Mouse (Mus musculus) heart, postnatal 0 days (tissue): ENCODE measurements at regions not wholly inside any gene's neighbourhood (a gene's known extent, or its start where the extent isn't known, plus 50 kb on each side); places are given as distances from the start of the nearest gene placed in this dataset.

ENCODE experiments used
- CTCF ChIP-seq: IDR thresholded peaks from 2 replicates; pipeline ENCODE4 v1.5.1; 2016; ENCODE audit warnings: antibody characterized with exemption, control low read depth, low read depth
- EP300 ChIP-seq: IDR thresholded peaks from 2 replicates; pipeline ENCODE4 v1.6.1; 2016; ENCODE audit warnings: antibody characterized with exemption, low read depth

- TF ChIP-seq CTCF (no peak), EP300 (no peak)
These were observed 99.8 kb upstream of the B3galt2 start for GRCm38 (mm10) chr1:143540701-143541100.
